Mouse (Mus musculus): ENCODE results near the gene Ttll4.

DNA sequence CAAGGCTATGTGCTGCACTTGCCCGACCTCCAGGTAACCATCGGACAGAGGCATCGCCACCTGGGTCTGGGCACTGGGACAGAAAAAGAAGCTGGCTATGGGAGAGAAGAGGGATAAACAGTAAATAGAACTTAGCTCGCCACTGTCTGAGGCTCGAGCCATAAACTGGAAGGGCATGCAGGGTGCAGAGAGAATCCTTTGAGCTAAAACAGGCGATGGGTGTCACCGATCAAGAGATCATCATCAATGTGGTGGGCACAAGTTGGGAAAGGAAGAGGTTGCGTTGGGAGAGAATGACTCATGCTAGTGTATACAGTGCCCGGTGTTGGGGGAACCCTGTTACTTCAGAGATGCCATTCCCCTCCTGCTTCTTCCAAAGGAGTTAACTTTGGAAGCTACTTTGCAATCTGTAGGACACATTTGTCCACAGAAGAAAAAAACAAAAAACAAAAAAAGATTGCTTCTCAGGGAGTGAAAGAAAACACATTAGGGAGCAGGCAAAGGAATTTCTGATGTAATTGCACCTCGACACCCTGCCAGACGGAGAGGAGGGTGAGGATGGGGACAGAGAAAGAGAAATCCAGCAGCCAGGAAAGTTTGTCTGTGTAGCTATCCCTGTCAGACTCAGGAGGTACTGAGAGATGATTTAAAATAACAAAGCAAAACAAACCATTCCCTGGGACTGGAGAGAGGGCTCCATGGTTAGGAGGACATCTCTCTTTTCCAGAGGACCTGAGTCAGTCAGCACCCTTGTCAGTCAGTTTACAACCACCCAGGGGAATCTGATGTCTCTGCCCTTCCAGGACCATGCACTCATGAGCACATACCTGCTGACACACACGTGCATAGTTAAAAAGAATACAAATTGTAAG lies 52.5 kb downstream of the Ttll4 start:
- TF ChIP-seq EP300 (IDR thresholded peaks at IDR 0.05; ENCODE audit: insufficient read depth, low read depth, low read length) (no peak), POLR2A (IDR thresholded peaks at IDR 0.05; ENCODE audit: insufficient read depth, low read depth, low read length) (no peak)

Measured in heart, adult 2 months (tissue).